Mouse (Mus musculus) neural tube, postnatal 0 days (tissue): ENCODE measurements around the gene Zfp369. TPM values are rescaled to one million over a fixed set of nuclear protein-coding genes. Genes with fewer than 3 reads are reported as not detected.

Experiments used
- polyA plus RNA-seq: library from polyadenylated mRNA; unstranded; fragments of >200 nt; fragmentation: Nextera tagmentation; extraction: Ambion mirVana; gene quantifications from 2 replicates; pipeline ENCODE4 v1.2.1, GENCODE M21; 2015

Gene Zfp369
- 8.4 and 9.9 TPM in 2 replicates for polyA plus RNA-seq

GRCm38 (mm10) chr13:65278383-65279341, at the start of gene Zfp369:
Gene Zfp369, plus strand, starts transcription at chr13:65278814.

DNA sequence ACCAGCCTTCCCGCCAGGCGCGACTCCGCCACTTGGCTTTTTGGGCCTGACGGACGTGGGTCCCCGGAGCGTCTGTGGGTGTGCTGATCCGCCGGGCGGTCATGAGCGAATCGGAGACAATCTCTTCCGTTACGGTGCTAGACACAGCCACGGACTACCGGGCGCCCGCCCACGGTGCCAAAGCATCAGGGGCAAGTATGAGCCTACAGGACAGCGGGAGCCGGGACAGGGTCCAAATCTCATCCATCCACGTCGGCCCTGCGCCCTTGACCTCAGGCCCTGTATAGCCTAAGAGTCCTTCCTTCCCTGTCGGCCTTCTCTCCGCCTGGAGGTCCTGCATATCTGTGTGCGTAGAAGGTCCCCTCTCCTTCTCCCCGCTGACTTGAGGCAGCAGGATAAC, 19.4 kb upstream of the Zfp369 start, which contains the start of gene Gm10775:
Gm10775 (plus strand) TSS at position 301 of the 400 bp plus-strand sequence.

Other genes starting within 250 kb of the Zfp369 start
- gene Spata31d1c, start 245.8 kb upstream of the Zfp369 start, polyA plus RNA-seq, result not detected in 2 replicates
- gene Prss47, start 226.1 kb upstream of the Zfp369 start, polyA plus RNA-seq, result not detected in 2 replicates
- gene Mfsd14b, start 165.8 kb upstream of the Zfp369 start, polyA plus RNA-seq, result 23.8 and 25.3 TPM in 2 replicates
- gene Olfr465-ps1, start 140.7 kb upstream of the Zfp369 start, polyA plus RNA-seq, result not detected in 2 replicates
- not detected in 2 replicates for gene Olfr466, start 128.6 kb upstream of the Zfp369 start, polyA plus RNA-seq
- 0.26 TPM in 1 of 2 replicates, not detected in the other for gene Nlrp4f, start 72.8 kb upstream of the Zfp369 start, polyA plus RNA-seq
- 0.96 and 1.1 TPM in 2 replicates for gene Gm10775, start 19.3 kb upstream of the Zfp369 start, polyA plus RNA-seq
- not detected in 2 replicates for gene Gm10139, start 233.9 kb downstream of the Zfp369 start, polyA plus RNA-seq